Mouse (Mus musculus) heart, embryonic 11.5 days (tissue): ENCODE results near the gene Epha4. TPM values are rescaled to one million over a fixed set of nuclear protein-coding genes. Genes with fewer than 3 reads are reported as not detected.

Experiments
- ATAC-seq: fragments of 200-750 bp; cut with Nextera tagmentation; replicated peaks from 2 replicates; pipeline ENCODE4 v1.8.0; 2017; ENCODE audit warnings: moderate library complexity; ENCODE audit not compliant: insufficient number of reproducible peaks, low FRiP score, low TSS enrichment
- H3K27ac ChIP-seq: fragments of 300-500 bp; sonication (generic); 2 replicates; pipeline ENCODE4 v1.5.1; 2014; ENCODE audit warnings: mild to moderate bottlenecking, low read depth, low read length
- H3K27me3 ChIP-seq: fragments of 300-500 bp; sonication (generic); 2 replicates; pipeline ENCODE4 v1.6.1; 2014; ENCODE audit warnings: mild to moderate bottlenecking, low read length, mixed read lengths; ENCODE audit not compliant: control insufficient read depth, insufficient read depth
- H3K36me3 ChIP-seq: fragments of 300-500 bp; sonication (generic); 2 replicates; pipeline ENCODE4 v1.6.1; 2014; ENCODE audit warnings: mild to moderate bottlenecking, low read length, moderate library complexity, mixed read lengths; ENCODE audit not compliant: control insufficient read depth, insufficient read depth
- H3K4me1 ChIP-seq: fragments of 300-500 bp; sonication (generic); 2 replicates; pipeline ENCODE4 v1.6.1; 2014; ENCODE audit warnings: low read length; ENCODE audit not compliant: control insufficient read depth, insufficient read depth
- H3K4me2 ChIP-seq: fragments of 300-500 bp; sonication (generic); 2 replicates; pipeline ENCODE4 v1.6.1; 2014; ENCODE audit warnings: mild to moderate bottlenecking, moderate library complexity
- H3K4me3 ChIP-seq: fragments of 300-500 bp; sonication (generic); 2 replicates; pipeline ENCODE4 v1.5.1; 2014; ENCODE audit warnings: low read depth, low read length
- H3K9ac ChIP-seq: fragments of 300-500 bp; sonication (generic); 2 replicates; pipeline ENCODE4 v1.6.1; 2014; ENCODE audit warnings: mild to moderate bottlenecking, low read depth, low read length, moderate library complexity
- H3K9me3 ChIP-seq: fragments of 300-500 bp; sonication (generic); replicated peaks from 2 replicates; pipeline ENCODE4 v1.6.1; 2016; ENCODE audit warnings: low read length; ENCODE audit not compliant: control insufficient read depth
- WGBS: fragments of 180-500 bp; shearing (Covaris S2); extraction: QIAGEN DNeasy Blood & Tissue Kit; methylation state at CpG from one replicate; pipeline ENCODE4 v1.1.7; 2014; ENCODE audit not compliant: insufficient replicate concordance; 5-methylcytosine and 5-hydroxymethylcytosine counted together
- polyA plus RNA-seq: library from polyadenylated mRNA; unstranded; fragments of >200 nt; fragmentation: Nextera tagmentation; extraction: Ambion mirVana; gene quantifications from 2 replicates; pipeline ENCODE4 v1.2.1, GENCODE M21; 2014

Epha4 gene
- polyA plus RNA-seq = 7.4 TPM in 2 replicates

DNA sequence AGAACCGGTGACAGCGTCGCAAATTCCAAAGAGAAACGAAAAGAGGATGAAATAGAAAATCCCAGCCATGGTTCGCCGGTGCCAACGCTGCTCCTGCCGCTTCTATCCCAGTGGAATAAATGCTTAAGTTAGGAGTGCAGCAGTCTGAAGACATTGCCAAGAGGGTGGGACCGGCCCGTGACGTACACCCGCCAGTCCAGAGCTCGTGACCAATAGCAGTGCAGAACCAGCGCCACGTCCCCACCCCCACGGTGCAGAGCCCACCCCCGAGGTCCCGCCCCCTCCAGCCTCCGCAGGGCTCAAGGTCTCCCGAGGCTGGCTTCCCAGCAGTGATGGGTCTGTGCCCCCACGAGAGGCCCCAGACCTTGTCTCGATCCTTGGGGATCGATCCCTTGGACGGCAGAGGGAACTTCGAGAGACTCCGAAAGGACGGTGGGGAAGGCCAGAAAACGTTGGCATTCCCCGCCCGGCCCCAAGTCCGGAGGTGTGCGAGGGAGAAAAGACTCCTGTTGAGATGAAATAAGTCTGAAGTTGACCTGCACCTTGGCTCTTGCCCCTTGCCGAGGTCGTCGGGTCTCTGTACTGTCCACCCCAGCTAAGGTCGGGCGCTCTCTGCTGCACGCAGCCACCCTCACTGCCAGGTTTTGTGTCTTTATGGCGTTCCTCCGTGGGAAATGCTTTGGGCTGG, at the start of gene Epha4:
TSS of gene Epha4 (minus strand) at position 126 of the 688 bp plus-strand sequence.
- ATAC-seq = peak; percentile 89
- H3K4me1 ChIP-seq = no peaks in the 10 kb centered on the region
- no peaks in the 10 kb centered on the region; the same call in 1 of the 2 replicates for H3K27me3 ChIP-seq
- peak within 1 kb of the TSS; percentile 64 for H3K4me3 ChIP-seq
- whole genome bisulfite sequencing = 0% methylated on average over 40 of the region's 40 CpGs
- H3K36me3 ChIP-seq = no peaks in the 10 kb centered on the region
- no peaks in the 10 kb centered on the region for H3K9me3 ChIP-seq
- peak within 1 kb of the TSS; percentile 97 for H3K4me2 ChIP-seq
- H3K27ac ChIP-seq = 0 out of 2 replicates have a peak within 1 kb of the TSS, but pooled peaks have one; percentile 16
- peak within 1 kb of the TSS; percentile 71 for H3K9ac ChIP-seq

DNA sequence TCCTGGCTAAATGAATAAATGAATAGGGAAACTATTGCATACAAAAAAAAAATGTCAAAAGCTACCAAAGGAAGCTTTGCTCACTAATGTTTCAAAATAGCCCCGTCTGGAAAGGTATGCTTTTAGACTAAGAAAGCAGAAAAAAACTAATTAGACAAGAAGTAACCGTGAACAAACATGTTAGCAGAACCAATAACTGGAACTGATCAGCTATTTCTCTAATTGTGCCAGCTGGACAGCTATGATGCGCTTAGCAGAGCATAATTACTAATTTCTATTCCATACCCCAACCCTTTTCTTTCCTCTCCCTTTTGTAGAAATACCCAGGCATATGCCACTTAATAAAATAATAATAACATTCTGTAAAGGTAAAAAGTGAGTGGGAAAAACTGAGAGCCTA, 41.3 kb upstream of the Epha4 start:
- Histone ChIP-seq H3K4me2 (no peak overlapping the region), H3K9ac (no peak overlapping the region), H3K9me3 (no peaks in the 10 kb centered on the region), H3K27ac (no peak overlapping the region), H3K36me3 (no peaks in the 10 kb centered on the region), H3K4me1 (no peaks in the 10 kb centered on the region), H3K27me3 (no peaks in the 10 kb centered on the region), H3K4me3 (no peak overlapping the region)
- 76% methylated on average over 3 of the region's 3 CpGs for WGBS
- ATAC-seq = no peak

DNA sequence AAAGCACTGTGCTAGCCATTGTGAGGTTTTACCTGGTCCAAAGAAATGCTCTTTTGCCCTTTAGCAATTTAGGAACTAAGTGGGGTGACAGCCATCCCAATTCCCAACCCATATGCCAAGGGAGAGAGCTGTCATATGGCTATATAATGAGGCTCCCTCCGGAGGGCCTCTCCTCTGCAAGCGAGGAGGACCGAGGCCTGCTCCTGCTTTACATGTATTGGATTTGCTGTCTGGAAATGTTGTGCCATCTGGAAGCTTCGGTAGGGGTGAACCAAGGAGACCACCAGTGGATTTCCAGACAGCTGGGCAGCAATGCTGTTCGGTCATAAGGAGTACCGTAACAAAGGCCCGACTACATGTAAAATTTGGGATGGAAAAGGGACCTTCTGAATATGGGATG, 37.0 kb upstream of the Epha4 start:
- ATAC-seq = no peak
- Histone ChIP-seq H3K9me3 (no peaks in the 10 kb centered on the region), H3K4me3 (no peak overlapping the region)

GRCm38 (mm10) chr1:77545722-77546121, 30.8 kb upstream of the Epha4 start:
- H3K9me3 ChIP-seq = no peaks in the 10 kb centered on the region
- no peak overlapping the region for H3K4me2 ChIP-seq
- no peak for ATAC-seq
- no peak overlapping the region for H3K27ac ChIP-seq
- no peaks in the 10 kb centered on the region for H3K27me3 ChIP-seq
- no peaks in the 10 kb centered on the region for H3K36me3 ChIP-seq
- 79% methylated on average over 6 of the region's 6 CpGs for WGBS
- H3K9ac ChIP-seq = no peak overlapping the region
- no peaks in the 10 kb centered on the region for H3K4me1 ChIP-seq
- no peak overlapping the region for H3K4me3 ChIP-seq

More for the DNA sequence above, 37.0 kb upstream of the Epha4 start:
- Histone ChIP-seq H3K4me1 (no peaks in the 10 kb centered on the region), H3K4me2 (no peak overlapping the region), H3K27me3 (no peaks in the 10 kb centered on the region), H3K9ac (no peak overlapping the region), H3K27ac (no peak overlapping the region), H3K36me3 (no peaks in the 10 kb centered on the region)
- 87% methylated on average over 7 of the region's 7 CpGs for WGBS

GRCm38 (mm10) chr1:77545035-77545434, 30.1 kb upstream of the Epha4 start:
- 78% methylated on average over 1 of the region's 1 CpGs for WGBS
- Histone ChIP-seq H3K9ac (no peak overlapping the region), H3K36me3 (no peaks in the 10 kb centered on the region), H3K9me3 (no peaks in the 10 kb centered on the region), H3K27me3 (no peaks in the 10 kb centered on the region), H3K27ac (no peak overlapping the region), H3K4me1 (no peaks in the 10 kb centered on the region), H3K4me2 (no peak overlapping the region), H3K4me3 (no peak overlapping the region)
- ATAC-seq = no peak

GRCm38 (mm10) chr1:77544279-77544678, 29.4 kb upstream of the Epha4 start:
- Histone ChIP-seq H3K4me3 (no peak overlapping the region), H3K27me3 (no peaks in the 10 kb centered on the region), H3K36me3 (no peaks in the 10 kb centered on the region), H3K9ac (no peak overlapping the region), H3K9me3 (no peaks in the 10 kb centered on the region), H3K4me1 (no peaks in the 10 kb centered on the region), H3K4me2 (no peak overlapping the region), H3K27ac (no peak overlapping the region)
- ATAC-seq = no peak
- WGBS = 29% methylated on average over 3 of the region's 3 CpGs

- H3K9me3 ChIP-seq = no peaks in the 10 kb centered on the region
- H3K36me3 ChIP-seq = no peaks in the 10 kb centered on the region
- H3K4me2 ChIP-seq = no peak overlapping the region
- ATAC-seq = no peak
- no peak overlapping the region for H3K4me3 ChIP-seq
- H3K9ac ChIP-seq = no peak overlapping the region
- no peak overlapping the region for H3K27ac ChIP-seq
- no peaks in the 10 kb centered on the region for H3K4me1 ChIP-seq
- WGBS = 80% methylated on average over 12 of the region's 12 CpGs
- no peaks in the 10 kb centered on the region for H3K27me3 ChIP-seq
These were observed 25.1 kb upstream of the Epha4 start for GRCm38 (mm10) chr1:77539945-77540344.

DNA sequence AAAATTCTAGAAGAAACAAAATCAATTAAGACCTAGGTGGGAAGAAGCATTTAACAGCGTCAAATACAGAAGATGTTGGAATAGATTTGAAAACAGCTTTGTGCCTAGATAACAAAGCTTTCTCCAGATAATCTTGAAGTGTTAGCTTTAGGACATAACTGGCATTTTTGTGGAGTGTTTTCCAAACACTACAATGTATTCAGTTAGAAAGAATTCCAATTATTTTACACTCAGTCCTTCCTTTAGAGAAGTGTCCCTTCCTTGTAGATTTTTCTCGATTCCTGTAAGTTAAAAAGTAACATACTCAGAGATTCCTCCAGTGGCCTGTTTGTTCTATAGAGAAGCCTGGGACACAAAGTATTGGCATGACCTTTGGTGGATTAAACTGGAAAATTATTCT, 23.7 kb upstream of the Epha4 start:
- Histone ChIP-seq H3K4me1 (no peaks in the 10 kb centered on the region), H3K4me3 (no peak overlapping the region), H3K9ac (no peak overlapping the region), H3K27ac (no peak overlapping the region), H3K27me3 (no peaks in the 10 kb centered on the region), H3K4me2 (no peak overlapping the region), H3K9me3 (no peaks in the 10 kb centered on the region), H3K36me3 (no peaks in the 10 kb centered on the region)
- WGBS = 40% methylated on average over 2 of the region's 2 CpGs
- ATAC-seq = no peak

- 61% methylated on average over 5 of the region's 5 CpGs for WGBS
- H3K36me3 ChIP-seq = no peaks in the 10 kb centered on the region
- no peaks in the 10 kb centered on the region for H3K27me3 ChIP-seq
- ATAC-seq = no peak
- H3K9ac ChIP-seq = no peak overlapping the region
- H3K4me2 ChIP-seq = no peak overlapping the region
- H3K27ac ChIP-seq = no peak overlapping the region
- H3K9me3 ChIP-seq = no peaks in the 10 kb centered on the region
- no peaks in the 10 kb centered on the region for H3K4me1 ChIP-seq
- H3K4me3 ChIP-seq = no peak overlapping the region
These were observed 21.0 kb upstream of the Epha4 start for GRCm38 (mm10) chr1:77535905-77536304.
